Mouse (Mus musculus) stomach, postnatal 0 days (tissue): Measurements from ENCODE around the gene Kcne1.

Experiments
- CTCF ChIP-seq: IDR thresholded peaks from 2 replicates; pipeline ENCODE4 v1.5.1; 2016; ENCODE audit warnings: antibody characterized with exemption, low read depth, mild to moderate bottlenecking, moderate library complexity
- EP300 ChIP-seq: optimal IDR thresholded peaks from 2 replicates; pipeline ENCODE3; 2016; ENCODE audit warnings: antibody characterized with exemption

DNA sequence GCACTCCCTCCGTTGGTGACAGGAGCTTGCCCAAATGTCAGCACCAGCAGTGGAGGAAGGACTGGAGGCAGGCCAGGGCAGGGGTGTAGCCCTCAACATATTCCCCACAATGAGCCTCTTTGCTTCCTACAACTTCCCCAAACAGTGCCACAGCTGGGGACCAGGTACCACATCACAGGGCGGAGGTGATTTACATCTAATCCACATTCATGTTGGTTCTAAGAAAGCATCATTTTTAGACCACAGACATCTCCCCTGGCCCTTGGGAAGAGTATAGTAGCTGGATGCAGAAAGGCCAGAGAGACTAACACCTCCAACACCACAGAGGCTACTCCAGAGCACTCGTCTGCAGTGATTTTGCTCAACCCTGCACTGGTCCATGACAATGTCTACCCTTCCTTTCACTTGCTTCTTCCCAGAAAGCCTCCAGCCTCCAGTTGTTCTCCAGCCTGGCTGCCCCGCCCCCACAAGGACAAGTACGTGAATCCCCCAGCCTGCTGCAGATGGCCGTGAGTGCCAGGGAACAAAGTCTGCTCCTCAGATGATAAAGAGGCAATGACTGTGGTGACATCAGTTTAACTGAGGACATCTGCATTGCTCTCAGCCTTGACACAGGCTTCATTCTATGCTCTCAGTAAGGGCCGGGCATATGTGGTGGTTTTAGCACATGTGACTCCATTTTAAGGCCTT, 43.1 kb downstream of the Kcne1 start:
- TF ChIP-seq CTCF (no peak), EP300 (no peak)
